Mouse (Mus musculus) embryonic stem cell, embryonic (primary cell): Measurements from ENCODE around the gene Tmem205.

Experiments
- CTCF ChIA-PET, 4 experiments: fragments of 300-600 bp in 2 of 4; fragments of 350-600 bp in 2 of 4; sonication (Branson Sonifier 250); formaldehyde crosslinking; loops; one replicate each; lab custom pipeline; 2022; ENCODE audit warnings: inconsistent platforms in 2 of 4; lab: Charles Lee
- POLR2A ChIA-PET, 4 experiments: fragments of 300-600 bp in 2 of 4; fragments of 350-600 bp in 2 of 4; sonication (Branson Sonifier 250); formaldehyde crosslinking; loops; one replicate each; lab custom pipeline; 2022; ENCODE audit warnings: antibody characterized with exemption in 4 of 4, inconsistent platforms in 1 of 4; lab: Charles Lee

The Tmem205 gene

DNA sequence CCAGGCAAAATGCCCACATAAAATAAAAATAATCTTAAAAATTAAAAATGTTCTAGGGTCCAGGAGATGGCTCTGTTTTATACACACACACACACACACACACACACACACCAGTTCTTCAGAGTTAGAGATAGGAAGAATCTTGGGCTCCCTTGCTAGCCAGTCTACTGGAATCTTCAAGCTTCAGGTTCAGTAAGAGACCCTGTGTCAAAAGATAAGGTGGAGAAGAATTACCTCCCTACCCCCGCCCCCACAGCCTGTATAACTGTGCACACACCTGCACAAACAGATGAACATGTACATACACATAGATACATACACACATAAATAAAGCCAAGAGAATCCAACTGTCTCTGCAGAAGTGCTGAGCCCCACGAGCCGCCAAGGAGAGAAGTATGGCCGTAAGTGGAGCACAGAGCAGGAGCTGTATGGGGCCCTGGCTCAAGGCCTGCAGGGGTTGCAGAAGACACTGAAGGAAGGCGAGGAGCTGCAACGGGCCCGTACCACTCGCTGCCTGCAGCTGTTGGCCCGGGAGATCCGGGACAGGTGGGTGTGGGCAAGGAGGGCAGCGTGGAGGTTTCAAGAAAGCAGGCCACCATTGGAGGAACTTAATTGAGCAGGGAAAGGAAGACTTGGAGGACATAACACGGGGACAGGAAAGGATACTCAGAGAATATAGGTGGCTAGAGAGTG is 5.2 kb upstream of the Tmem205 start:
- POLR2A ChIA-PET = interaction anchor here in 2 of 4 experiments (0.9 to 1.2 kb wide), 5 partner anchors 13 to 153 kb away, joined by 3 to 5 read pairs (median 3); partner anchors contain the start of genes Angptl8 (in 1 of the 2), Ecsit (in 1 of the 2) and Rab3d (in 1 of the 2)
- CTCF ChIA-PET = interaction anchor here in 1 of 4 experiments (0.7 kb wide), 1 partner anchor 58 kb away, joined by 3 read pairs; no protein-coding TSS in a partner anchor

DNA sequence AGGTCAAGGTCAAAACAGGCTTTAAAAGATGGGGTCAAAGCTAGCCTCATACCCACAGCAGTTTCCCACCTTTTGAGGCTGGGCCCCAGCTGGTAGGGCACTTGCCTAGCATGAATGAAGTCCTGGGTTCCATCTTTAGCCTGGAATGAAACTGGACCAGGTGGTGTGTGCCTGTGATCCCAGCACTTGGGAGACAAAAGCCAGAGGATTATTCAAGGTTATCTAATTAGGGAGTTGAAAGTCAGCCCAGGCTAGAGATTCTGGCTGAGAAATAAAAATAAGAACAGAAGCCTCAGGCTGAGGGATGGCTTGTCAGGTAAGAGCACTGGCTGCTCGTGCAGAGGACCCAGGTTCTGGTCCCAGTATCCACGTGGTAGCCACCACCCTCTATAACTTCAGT is 4.7 kb upstream of the Tmem205 start:
- ChIA-PET POLR2A (no interaction called here), CTCF (no interaction called here)

DNA sequence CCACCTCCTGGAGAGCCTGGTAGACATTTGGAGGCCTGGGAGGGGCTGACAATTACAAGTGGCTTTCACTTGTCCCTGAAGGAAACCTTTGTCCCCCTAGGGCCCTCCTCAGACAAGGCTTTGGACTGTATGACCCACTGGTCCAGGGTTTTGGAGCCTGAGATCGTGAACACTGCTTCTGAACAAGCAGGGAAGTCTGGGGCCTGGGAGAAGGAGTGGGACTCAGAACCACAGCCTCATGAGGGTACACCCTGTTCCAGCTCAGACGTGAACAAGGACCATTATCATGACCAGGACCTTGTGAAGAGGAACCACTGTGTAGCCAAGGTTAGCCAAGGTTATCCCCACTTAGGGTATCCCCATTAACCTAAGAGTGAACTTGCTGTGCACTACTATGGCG is 1.9 kb upstream of the Tmem205 start:
- ChIA-PET CTCF (no interaction called here), POLR2A (interaction anchor here in 1 of 4 experiments (1.0 to 1.2 kb wide), 2 partner anchors 11 to 125 kb away, joined by 3 read pairs; partner anchors contain the start of gene Rab3d)

DNA sequence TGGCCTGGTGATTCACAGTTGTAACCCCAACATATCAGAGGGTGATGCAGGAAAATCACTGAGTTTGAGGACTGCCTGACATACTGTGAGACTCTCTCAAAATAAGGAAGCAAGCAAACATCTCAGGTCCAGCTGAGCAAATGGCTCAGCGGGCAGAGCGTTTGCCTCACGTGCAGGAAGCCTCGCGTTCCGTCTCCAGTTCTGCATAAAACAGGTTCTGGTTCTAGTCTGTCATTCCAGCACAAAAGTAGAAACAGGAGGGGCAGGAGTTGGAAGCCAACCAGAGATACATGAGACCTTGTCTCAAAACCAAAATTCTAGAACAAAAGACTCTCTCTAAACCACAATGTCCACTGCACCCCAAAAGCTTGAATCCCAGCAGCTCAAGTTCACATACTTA is 572 bp downstream of the Tmem205 start:
- POLR2A ChIA-PET = interaction anchor here (0.6 to 2.3 kb wide), 69 partner anchors 9 to 1284 kb away, joined by 3 to 47 read pairs (median 4); partner anchors contain the start of genes Rab3d (in 4 of the 4), Kank2 (in 3 of the 4), Plppr2 (in 3 of the 4) and Dock6 (in 2 of the 4)
- CTCF ChIA-PET = interaction anchor here in 2 of 4 experiments (0.5 to 1.6 kb wide), 11 partner anchors 9 to 484 kb away, joined by 3 to 9 read pairs (median 3); partner anchors contain the start of genes 9530077C05Rik (in 1 of the 2), Pigyl (in 1 of the 2), Plppr2 (in 1 of the 2) and Rab3d (in 1 of the 2)

DNA sequence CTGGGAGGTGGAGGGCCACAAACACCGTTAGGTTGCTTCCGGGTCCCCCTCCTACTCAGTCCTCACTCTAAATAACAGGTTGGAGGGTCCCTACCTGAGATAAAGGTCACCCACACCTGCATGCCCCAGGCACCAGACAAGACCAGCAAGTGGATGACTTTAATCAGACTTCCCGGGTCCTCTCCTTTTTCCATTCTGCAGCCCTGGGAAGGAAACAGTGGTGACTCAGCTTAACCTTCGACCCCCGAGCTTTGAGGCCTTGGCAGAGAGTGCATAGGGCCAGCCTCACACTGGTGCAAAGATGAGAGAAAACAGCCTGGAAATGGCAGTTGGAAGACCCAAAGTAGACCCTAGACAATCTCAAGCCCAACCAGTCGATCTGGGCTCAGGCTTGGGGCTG is 1.2 kb downstream of the Tmem205 start:
- POLR2A ChIA-PET = interaction anchor here in 2 of 4 experiments (1.3 to 2.3 kb wide), 13 partner anchors 8 to 416 kb away, joined by 3 to 27 read pairs (median 5); partner anchors contain the start of genes Carm1 (in 1 of the 2), Gm49318 (in 1 of the 2), Ldlr (in 1 of the 2) and Rab3d (in 1 of the 2)
- CTCF ChIA-PET = interaction anchor here in 1 of 4 experiments (1.6 kb wide), 1 partner anchor 55 kb away, joined by 4 read pairs; no protein-coding TSS in a partner anchor

DNA sequence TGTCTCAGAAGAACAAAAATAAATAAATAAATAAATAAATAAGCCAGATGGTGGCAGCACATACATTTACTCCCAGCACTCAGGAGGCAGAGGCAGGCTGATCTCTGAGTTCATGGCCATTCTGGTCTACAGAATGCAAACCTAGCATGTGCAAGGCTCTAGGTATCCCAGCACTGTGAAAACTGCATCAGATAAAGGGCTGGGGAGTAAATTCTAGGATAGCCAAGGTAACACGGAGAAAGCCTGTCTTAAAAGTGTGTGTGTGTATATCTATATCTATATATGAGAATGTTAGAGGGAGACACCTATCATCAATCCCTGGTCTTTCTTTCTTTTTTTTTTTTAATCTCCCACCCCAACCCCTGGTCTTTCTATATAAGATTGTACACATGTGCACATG is 1.9 kb downstream of the Tmem205 start:
- ChIA-PET POLR2A (interaction anchor here in 2 of 4 experiments (1.8 to 2.3 kb wide), 4 partner anchors 8 to 415 kb away, joined by 4 to 14 read pairs (median 6); partner anchors contain the start of genes Rab3d (in 1 of the 2) and Tmed1 (in 1 of the 2)), CTCF (no interaction called here)

DNA sequence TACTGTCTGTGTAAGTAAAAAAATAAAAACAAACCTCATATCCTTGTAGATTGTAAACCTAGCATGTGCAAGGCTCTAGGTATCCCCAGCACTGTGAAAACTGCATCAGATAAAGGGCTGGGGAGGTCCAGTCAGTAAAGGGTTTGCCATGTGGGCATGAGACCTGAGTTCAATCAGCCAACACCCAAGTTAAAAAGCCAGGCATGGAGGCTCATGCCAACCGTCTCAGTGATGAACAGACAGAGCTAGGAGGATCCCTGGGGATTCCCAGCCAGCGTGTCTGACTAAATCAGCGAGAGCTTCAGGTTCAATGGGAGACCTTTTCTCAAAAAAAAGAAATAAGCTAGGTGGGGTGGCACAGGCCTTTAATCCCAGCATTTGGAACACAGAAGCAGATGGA is 2.3 kb downstream of the Tmem205 start:
- POLR2A ChIA-PET = no interaction called here
- CTCF ChIA-PET = no interaction called here

DNA sequence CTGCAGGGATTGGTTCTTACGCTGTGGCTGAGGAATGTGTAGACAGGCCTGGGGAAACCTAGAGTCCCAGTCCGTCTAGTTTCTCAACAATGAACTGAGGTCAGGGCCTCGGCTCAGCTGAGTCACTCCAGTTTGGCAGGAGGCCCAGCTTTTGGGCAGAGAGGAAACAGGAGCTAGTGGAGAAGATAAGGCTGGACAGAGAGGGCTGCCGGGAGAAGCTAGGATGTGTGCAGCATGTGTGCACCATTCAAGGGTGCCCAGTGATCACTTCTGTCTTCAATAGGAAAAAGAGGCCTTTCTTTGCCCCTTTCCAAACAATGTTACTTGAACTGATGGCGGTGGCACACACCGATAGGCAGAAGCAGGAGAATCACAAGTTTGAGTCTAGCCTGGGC is 3.3 kb downstream of the Tmem205 start:
- ChIA-PET CTCF (interaction anchor here in 1 of 4 experiments (1.1 kb wide), 1 partner anchor 10 kb away, joined by 4 read pairs; no protein-coding TSS in a partner anchor), POLR2A (interaction anchor here in 1 of 4 experiments (1.1 to 1.2 kb wide), 2 partner anchors 29 to 242 kb away, joined by 3 to 4 read pairs; no protein-coding TSS in a partner anchor)

DNA sequence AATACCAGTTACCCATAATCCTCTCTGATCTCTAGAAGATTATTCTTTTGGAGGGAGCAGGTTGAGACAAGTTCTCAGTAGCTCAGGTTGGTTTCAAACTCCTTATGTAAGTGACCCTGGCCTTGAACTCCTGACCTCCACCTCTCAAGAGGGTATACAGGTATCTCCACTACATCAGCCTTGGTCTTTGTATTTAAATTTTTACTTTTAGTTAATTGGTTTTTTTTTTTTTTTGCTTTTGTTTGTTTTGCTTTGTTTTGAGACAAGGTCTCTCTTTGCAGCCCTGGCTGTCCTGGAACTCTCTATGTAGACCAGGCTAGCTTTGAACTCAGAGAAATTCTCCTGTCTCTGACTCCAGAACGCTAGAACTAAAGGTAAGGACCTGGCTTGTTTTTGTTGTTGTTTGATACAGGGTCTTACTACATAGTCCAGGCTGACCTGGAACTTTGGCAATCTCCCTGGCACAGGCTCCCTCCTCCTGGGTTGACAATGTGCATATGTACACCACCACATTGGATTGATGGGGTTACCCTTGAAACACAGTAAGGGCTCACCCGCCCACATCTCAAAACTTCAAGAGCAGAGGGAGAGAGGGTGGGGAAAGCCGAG is 3.8 kb downstream of the Tmem205 start:
- POLR2A ChIA-PET = interaction anchor here in 2 of 4 experiments (1.1 to 1.5 kb wide), 3 partner anchors 29 to 242 kb away, joined by 3 to 4 read pairs (median 4); partner anchors contain the start of gene Ldlr (in 1 of the 2)
- CTCF ChIA-PET = interaction anchor here in 1 of 4 experiments (0.6 to 1.1 kb wide), 2 partner anchors 9 to 16 kb away, joined by 3 to 4 read pairs; no protein-coding TSS in a partner anchor

DNA sequence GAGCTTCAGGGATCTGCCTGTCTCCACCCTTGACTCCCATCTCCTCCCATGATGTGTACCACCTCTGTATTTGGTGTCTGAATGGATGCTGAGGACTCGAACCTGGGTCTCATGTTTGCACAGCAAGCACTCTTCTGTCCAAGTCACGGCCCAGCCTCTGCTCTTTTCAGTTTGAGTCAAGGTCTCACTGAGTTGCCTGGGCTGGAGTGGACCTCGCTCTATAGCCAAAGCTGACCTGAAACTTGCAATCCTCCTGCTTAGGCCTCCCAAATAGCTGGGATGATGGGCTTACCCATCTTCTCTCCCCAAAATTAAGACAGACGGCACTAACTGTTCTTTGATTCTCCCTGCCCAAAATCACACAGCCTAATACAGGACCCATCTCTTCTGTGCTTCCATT is 4.3 kb downstream of the Tmem205 start:
- CTCF ChIA-PET = interaction anchor here in 1 of 4 experiments (0.6 kb wide), 1 partner anchor 15 kb away, joined by 3 read pairs; no protein-coding TSS in a partner anchor
- POLR2A ChIA-PET = interaction anchor here in 2 of 4 experiments (1.2 to 1.5 kb wide), 2 partner anchors 200 to 243 kb away, joined by 4 read pairs; partner anchors contain the start of gene Ldlr (in 1 of the 2)

DNA sequence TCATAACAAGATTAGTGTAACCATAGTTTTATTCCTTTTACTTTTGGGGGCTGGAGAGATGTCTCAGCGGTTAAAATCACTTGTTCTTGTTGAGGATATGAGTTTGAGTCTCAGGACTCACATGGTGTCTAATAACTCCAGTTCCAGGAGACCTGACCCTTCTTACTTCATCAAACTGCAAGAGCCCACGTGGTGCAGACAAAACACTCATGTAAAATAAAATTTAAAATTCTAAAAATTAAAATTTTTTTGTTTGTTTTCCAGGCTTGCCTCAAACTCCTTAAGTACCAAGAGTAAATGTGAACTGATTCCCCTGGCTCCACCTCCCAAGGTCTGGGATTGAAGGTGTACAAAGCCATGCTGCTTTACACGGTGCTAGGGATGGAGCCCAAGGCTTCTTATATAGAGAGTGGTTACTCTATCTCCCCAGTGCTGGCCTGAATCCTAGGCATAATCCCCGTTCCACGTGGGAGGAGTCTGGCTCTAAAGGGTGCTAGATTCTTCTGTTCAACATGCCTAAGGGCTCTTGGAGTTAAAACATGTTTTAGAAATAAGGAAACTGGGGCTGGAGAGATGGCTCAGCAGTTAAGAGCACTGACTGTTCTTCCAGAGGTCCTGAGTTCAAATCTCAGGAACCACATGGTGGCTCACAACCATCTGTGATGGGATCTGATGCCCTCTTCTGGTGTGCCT is 8.5 kb downstream of the Tmem205 start:
- POLR2A ChIA-PET = interaction anchor here in 3 of 4 experiments (0.6 to 2.1 kb wide), 33 partner anchors 8 to 408 kb away, joined by 3 to 47 read pairs (median 4); partner anchors contain the start of genes Ccdc159 (in 3 of the 3), Tmem205 (in 3 of the 3), Kank2 (in 2 of the 3) and Ldlr (in 2 of the 3)
- CTCF ChIA-PET = interaction anchor here in 2 of 4 experiments (1.0 to 1.5 kb wide), 5 partner anchors 8 to 136 kb away, joined by 3 to 9 read pairs (median 4); partner anchors contain the start of genes Ccdc159 (in 1 of the 2), Swsap1 (in 1 of the 2) and Tmem205 (in 1 of the 2)

DNA sequence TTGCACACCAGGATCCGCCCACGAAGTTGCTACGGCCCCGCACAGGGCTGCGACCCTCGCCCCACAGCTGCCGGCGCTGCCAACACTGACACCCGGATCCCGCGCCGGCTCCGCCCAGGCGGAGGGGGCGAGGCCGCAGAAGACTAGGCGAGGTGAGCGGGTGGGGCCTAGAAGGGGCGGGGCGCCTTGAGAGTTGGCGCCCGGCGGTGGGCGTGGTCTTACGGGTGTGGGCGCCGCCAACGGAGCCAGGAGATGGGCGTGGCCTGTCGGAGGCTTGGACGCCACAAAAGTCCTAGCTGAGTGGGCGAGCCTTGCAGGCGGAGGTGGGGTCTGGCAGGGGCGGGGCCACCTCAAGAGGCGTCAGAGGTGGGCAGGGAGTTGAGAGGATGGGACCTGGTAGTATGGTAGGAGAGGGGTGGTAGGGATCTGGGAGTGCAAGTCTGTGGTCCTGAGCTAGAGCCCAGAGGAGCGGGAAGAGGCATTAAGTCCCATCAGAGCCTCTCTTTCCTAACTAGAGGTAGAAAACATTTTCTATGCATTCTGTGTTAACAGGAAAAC is 9.2 kb downstream of the Tmem205 start, which contains the start of gene Rab3d:
Gene Rab3d, minus strand, starts transcription at position 158 of the 558 bp plus-strand sequence.
- POLR2A ChIA-PET = interaction anchor here (0.6 to 2.1 kb wide), 40 partner anchors 9 to 409 kb away, joined by 3 to 47 read pairs (median 4); partner anchors contain the start of genes Ccdc159 (in 4 of the 4), Tmem205 (in 4 of the 4), Kank2 (in 2 of the 4) and Ldlr (in 2 of the 4)
- CTCF ChIA-PET = interaction anchor here (0.5 to 1.5 kb wide), 9 partner anchors 9 to 320 kb away, joined by 3 to 9 read pairs (median 4); partner anchors contain the start of genes Ccdc159 (in 1 of the 4), Swsap1 (in 1 of the 4) and Tmem205 (in 1 of the 4)

DNA sequence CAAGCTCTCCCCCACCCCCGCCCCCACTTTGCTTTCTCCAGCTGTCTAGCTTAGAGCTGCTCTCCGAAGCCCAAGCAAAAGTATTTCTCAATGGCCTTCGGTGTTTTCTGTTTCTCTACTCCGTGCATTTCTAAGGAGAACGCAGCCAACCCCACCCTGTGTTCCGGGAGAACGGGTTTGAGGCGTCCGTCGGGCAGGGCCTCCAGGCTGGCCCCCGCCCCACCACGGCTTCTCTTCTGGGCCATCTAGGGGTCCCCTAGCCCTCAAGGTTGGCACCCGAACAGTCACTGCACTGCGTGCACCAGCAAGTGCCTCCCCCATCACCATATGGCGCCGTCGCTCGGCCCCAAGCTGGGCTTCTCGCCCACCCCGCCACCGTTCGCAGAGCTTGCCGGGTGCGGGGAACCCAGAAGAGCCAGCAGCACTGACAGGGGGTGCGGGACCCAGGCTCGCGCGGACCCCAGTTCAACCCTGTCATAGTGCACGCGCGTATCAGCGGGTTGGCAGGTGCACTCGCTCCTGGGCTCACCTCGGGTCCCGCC is 9.8 kb downstream of the Tmem205 start:
- ChIA-PET CTCF (interaction anchor here (0.5 to 1.5 kb wide), 9 partner anchors 10 to 319 kb away, joined by 3 to 12 read pairs (median 4); partner anchors contain the start of genes Ccdc159 (in 1 of the 4), Swsap1 (in 1 of the 4) and Tmem205 (in 1 of the 4)), POLR2A (interaction anchor here (0.6 to 2.1 kb wide), 44 partner anchors 8 to 1276 kb away, joined by 3 to 47 read pairs (median 4); partner anchors contain the start of genes Ccdc159 (in 4 of the 4), Tmem205 (in 4 of the 4), Kank2 (in 2 of the 4) and Ldlr (in 2 of the 4))

DNA sequence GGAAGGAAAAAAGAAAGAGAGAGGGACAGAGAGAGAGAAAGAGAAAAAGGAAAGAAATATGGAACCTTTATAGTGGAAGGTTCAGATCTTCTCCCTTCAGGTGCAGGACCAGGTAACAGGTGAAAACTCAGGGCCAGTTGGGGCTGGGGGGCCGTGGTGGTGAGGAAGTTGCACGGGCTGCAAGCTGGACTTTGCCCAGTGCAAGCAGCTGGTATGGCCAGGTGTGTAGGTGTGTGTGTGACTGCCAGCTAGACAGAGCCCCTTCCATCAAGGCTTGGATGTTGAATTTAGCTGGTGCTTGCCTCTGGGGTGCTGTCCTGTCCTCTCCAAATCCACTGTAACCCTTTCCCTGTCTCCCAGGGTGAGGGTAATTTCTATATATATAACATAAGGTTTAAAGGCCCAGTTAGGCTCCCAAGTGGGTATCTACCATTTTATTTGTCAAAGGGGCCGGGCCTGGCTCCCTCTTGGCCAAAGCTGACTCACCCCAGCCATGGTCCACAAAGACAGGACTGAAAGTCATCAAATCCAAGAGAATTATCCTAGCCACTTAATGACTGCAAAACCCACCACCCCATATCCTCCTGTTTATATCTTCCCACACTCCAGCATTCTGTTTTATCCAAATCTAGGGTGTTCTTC is 10.4 kb downstream of the Tmem205 start:
- POLR2A ChIA-PET = interaction anchor here (0.6 to 2.1 kb wide), 22 partner anchors 8 to 1275 kb away, joined by 3 to 47 read pairs (median 4); partner anchors contain the start of genes Ccdc159 (in 3 of the 4), Tmem205 (in 3 of the 4), Ldlr (in 2 of the 4) and Kank2 (in 1 of the 4)
- CTCF ChIA-PET = interaction anchor here in 3 of 4 experiments (0.6 to 1.5 kb wide), 5 partner anchors 10 to 494 kb away, joined by 3 to 12 read pairs (median 3); partner anchors contain the start of genes Ccdc159 (in 1 of the 3) and Tmem205 (in 1 of the 3)
